Mouse (Mus musculus) bone marrow macrophage, adult 2 months (primary cell): Measurements from ENCODE around the gene Polr1d.

ENCODE experiments used
- CTCF ChIP-seq: IDR thresholded peaks from 2 replicates; pipeline ENCODE4 v1.5.1; 2012; ENCODE audit warnings: low read depth, mild to moderate bottlenecking, low read length, moderate library complexity
- POLR2A ChIP-seq: IDR thresholded peaks from 2 replicates; pipeline ENCODE4 v1.6.1; 2012; ENCODE audit warnings: mild to moderate bottlenecking, low read depth, low read length, borderline replicate concordance

- TF ChIP-seq POLR2A (no peak), CTCF (no peak)
Measured at GRCm38 (mm10) chr5:147063215-147063661, 13.6 kb upstream of the Polr1d start.
